Mouse (Mus musculus) liver, adult 2 months (tissue): ENCODE measurements around the gene Kif15.

Source experiments
- CTCF ChIP-seq: fragments of 200-500 bp; IDR thresholded peaks from 2 replicates; pipeline ENCODE4 v1.5.1; 2011; ENCODE audit warnings: low read depth, low read length, control low read depth
- POLR2A ChIP-seq: fragments of 200-500 bp; IDR thresholded peaks from 2 replicates; pipeline ENCODE4 v1.6.1; 2011; ENCODE audit warnings: low read length, control low read depth; ENCODE audit not compliant: insufficient read depth; ENCODE audit errors: extremely low read depth

DNA sequence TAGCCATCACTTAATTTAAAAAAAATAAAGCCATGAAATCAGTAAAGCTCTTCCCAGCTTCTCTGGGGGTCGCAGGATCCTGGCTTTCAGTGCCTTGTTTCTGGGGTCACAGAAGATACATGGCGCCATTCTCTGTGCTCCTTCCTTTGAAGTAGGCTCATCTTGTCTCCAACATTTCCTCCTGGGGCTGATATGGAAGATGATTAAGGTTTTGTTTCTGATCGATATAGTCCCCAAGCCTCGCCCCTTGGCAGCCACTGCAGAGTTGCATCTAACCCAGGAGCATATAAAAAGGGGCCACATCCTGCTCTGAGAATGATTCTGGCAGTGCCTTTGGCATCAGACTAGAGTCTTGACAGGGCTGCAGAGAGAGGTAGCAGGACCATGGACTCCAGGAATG is 83.6 kb downstream of the Kif15 start, which contains the start of gene Tgm4:
- TF ChIP-seq CTCF (no peak), POLR2A (no peak)
